Mouse (Mus musculus) lung, adult 2 months (tissue): ENCODE measurements around the gene Syt8.

ENCODE experiments used
- CTCF ChIP-seq: fragments of 200-500 bp; IDR thresholded peaks from 2 replicates; pipeline ENCODE4 v1.5.1; 2011; ENCODE audit warnings: mild to moderate bottlenecking, low read length, control low read depth; ENCODE audit not compliant: insufficient read depth
- POLR2A ChIP-seq: fragments of 200-500 bp; IDR thresholded peaks from 2 replicates; pipeline ENCODE4 v1.6.1; 2011; ENCODE audit warnings: low read depth, mild to moderate bottlenecking, control low read depth, low read length, borderline replicate concordance; ENCODE audit errors: extremely low read depth

DNA sequence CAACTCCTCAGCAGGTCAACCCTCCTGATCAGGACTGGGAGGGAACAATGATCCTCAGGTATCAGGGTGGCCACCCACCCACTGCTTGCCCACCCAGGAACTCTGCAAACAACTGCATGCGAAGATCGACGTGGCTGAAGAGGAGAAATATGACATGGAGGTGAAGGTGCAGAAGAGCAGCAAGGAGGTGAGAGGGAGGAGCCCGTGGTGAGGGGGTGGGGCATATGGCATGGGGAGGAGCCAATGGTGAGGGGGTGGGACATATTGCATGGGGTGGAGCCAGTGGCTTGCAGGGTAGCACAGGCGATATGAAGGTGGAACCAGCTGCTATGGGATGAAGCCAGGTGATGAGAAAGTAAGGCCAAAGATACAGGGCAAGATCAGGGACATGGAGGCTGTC, 8.8 kb downstream of the Syt8 start:
- TF ChIP-seq POLR2A (no peak), CTCF (no peak)
